Mouse (Mus musculus): ENCODE measurements at regions not wholly inside any gene's neighbourhood (a gene's known extent, or its start where the extent isn't known, plus 50 kb on each side); places are given as distances from the start of the nearest gene placed in this dataset.

GRCm38 (mm10) chr13:94707371-94708280, 81.1 kb upstream of the Tbca start:
- no peak for DNase-seq
- intact Hi-C loops (cut with DNase I): loop anchor here (5.0 kb wide), 1 partner anchor 160 kb away; no protein-coding TSS in a partner anchor

- intact Hi-C loops (cut with DNase I): loop anchor here (5.0 kb wide), 1 partner anchor 159 kb away; no protein-coding TSS in a partner anchor
These were observed 79.9 kb upstream of the Tbca start for GRCm38 (mm10) chr13:94708786-94709185.

GRCm38 (mm10) chr13:94709691-94710573, 78.8 kb upstream of the Tbca start:
- DNase-seq: peak; percentile 44 to 45
- intact Hi-C loops (cut with DNase I): loop anchor here (5.0 kb wide), 1 partner anchor 157 kb away; no protein-coding TSS in a partner anchor

More at GRCm38 (mm10) chr13:94708786-94709185, 79.9 kb upstream of the Tbca start:
- DNase-seq: no peak

- intact Hi-C loops (cut with DNase I): no loop called here
- no peak for DNase-seq
These were observed 78.0 kb upstream of the Tbca start for GRCm38 (mm10) chr13:94710574-94711172.

GRCm38 (mm10) chr13:94713451-94713850, 75.3 kb upstream of the Tbca start:
- DNase-seq: no peak
- intact Hi-C loops (cut with DNase I): no loop called here

- intact Hi-C loops (cut with DNase I): no loop called here
- DNase-seq: no peak
These were observed 67.1 kb upstream of the Tbca start for GRCm38 (mm10) chr13:94721625-94722024.

Data from heart, postnatal 10 days (tissue).